Mouse (Mus musculus): ENCODE results near the gene Klk1b16. TPM values are rescaled to one million over a fixed set of nuclear protein-coding genes. Genes with fewer than 3 reads are reported as not detected.
"Not testable (repeated sequence)": the region's sequence is repeated elsewhere in the genome, so short reads cannot be mapped to it uniquely, and the experiment has no call there.

The Klk1b16 gene
- not detected in 2 replicates for total RNA-seq (2014; rRNA removed)
- polyA plus RNA-seq (2015; fragmentation: Nextera tagmentation; extraction: Ambion mirVana): not detected in 2 replicates

GRCm38 (mm10) chr7:44136467-44136866 is at the start of gene Klk1b16:
Klk1b16 (plus strand) TSS chr7:44136767.
- no peaks in the 10 kb centered on the region for H3K9me3 ChIP-seq (ENCODE audit: low read length)
- DNase-seq (ENCODE audit: low spot score) (no peak), ATAC-seq (ENCODE audit: low FRiP score) (no peak)
- WGBS: 95% methylated on average over 3 of the region's 3 CpGs
- no peak within 1 kb of the TSS for H3K4me2 ChIP-seq (ENCODE audit: low read depth, low read length, poor library complexity, severe bottlenecking)
- no peak within 1 kb of the TSS for H3K9ac ChIP-seq (replicated peaks; ENCODE audit: low read length, poor library complexity, severe bottlenecking)
- no peaks in the 10 kb centered on the region for H3K27me3 ChIP-seq (ENCODE audit: insufficient read depth, low read length)
- TF ChIP-seq CTCF (IDR thresholded peaks at IDR 0.05): no peak
- H3K27ac ChIP-seq (ENCODE audit: low read depth, low read length): no peak within 1 kb of the TSS
- H3K4me1 ChIP-seq (ENCODE audit: insufficient read depth, low read length): no peaks in the 10 kb centered on the region
- no peak within 1 kb of the TSS for H3K4me3 ChIP-seq (ENCODE audit: low read depth, low read length)
- no peaks in the 10 kb centered on the region for H3K36me3 ChIP-seq (ENCODE audit: insufficient read depth, low read length)

- Histone ChIP-seq H3K27me3 (ENCODE audit: insufficient read depth, low read length) (no peaks in the 10 kb centered on the region), H3K4me2 (ENCODE audit: low read depth, low read length, poor library complexity, severe bottlenecking) (no peak overlapping the region), H3K9me3 (ENCODE audit: low read length) (no peaks in the 10 kb centered on the region), H3K4me3 (ENCODE audit: low read depth, low read length) (no peak overlapping the region), H3K27ac (ENCODE audit: low read depth, low read length) (no peak overlapping the region), H3K4me1 (ENCODE audit: insufficient read depth, low read length) (no peaks in the 10 kb centered on the region), H3K36me3 (ENCODE audit: insufficient read depth, low read length) (no peaks in the 10 kb centered on the region), H3K9ac (replicated peaks; ENCODE audit: low read length, poor library complexity, severe bottlenecking) (no peak overlapping the region)
- 86% methylated on average over 1 of the region's 1 CpGs for WGBS
- ATAC-seq (ENCODE audit: low FRiP score) (no peak), DNase-seq (ENCODE audit: low spot score) (no peak)
- no peak for TF ChIP-seq CTCF (IDR thresholded peaks at IDR 0.05)
Measured at GRCm38 (mm10) chr7:44096111-44096510, 40.5 kb upstream of the Klk1b16 start.

- 81% methylated on average over 3 of the region's 3 CpGs for WGBS
- H3K4me2 ChIP-seq (ENCODE audit: low read depth, low read length, poor library complexity, severe bottlenecking); H3K9me3 ChIP-seq (ENCODE audit: low read length); ATAC-seq (ENCODE audit: low FRiP score); DNase-seq (ENCODE audit: low spot score); H3K9ac ChIP-seq (replicated peaks; ENCODE audit: low read length, poor library complexity, severe bottlenecking); H3K4me1 ChIP-seq (ENCODE audit: insufficient read depth, low read length); H3K27ac ChIP-seq (ENCODE audit: low read depth, low read length); H3K27me3 ChIP-seq (ENCODE audit: insufficient read depth, low read length); H3K4me3 ChIP-seq (ENCODE audit: low read depth, low read length); H3K36me3 ChIP-seq (ENCODE audit: insufficient read depth, low read length): not testable (repeated sequence)
Measured at GRCm38 (mm10) chr7:44102028-44102427, 34.5 kb upstream of the Klk1b16 start, which contains the start of gene Klk1b21. Klk1b21 (plus strand) TSS chr7:44102328.

GRCm38 (mm10) chr7:44112373-44112772 is 24.2 kb upstream of the Klk1b16 start, which contains the start of gene Klk1b22:
Klk1b22 (plus strand) TSS chr7:44112673.
- 69% methylated on average over 4 of the region's 4 CpGs for WGBS
- H3K36me3 ChIP-seq (ENCODE audit: insufficient read depth, low read length): no peaks in the 10 kb centered on the region
- DNase-seq (ENCODE audit: low spot score): no peak
- no peak for TF ChIP-seq CTCF (IDR thresholded peaks at IDR 0.05)
- H3K4me1 ChIP-seq (ENCODE audit: insufficient read depth, low read length): no peaks in the 10 kb centered on the region
- no peaks in the 10 kb centered on the region for H3K9me3 ChIP-seq (ENCODE audit: low read length)
- no peak for ATAC-seq (ENCODE audit: low FRiP score)
- no peak within 1 kb of the TSS for H3K4me2 ChIP-seq (ENCODE audit: low read depth, low read length, poor library complexity, severe bottlenecking)
- H3K9ac ChIP-seq (replicated peaks; ENCODE audit: low read length, poor library complexity, severe bottlenecking): no peak within 1 kb of the TSS
- H3K27me3 ChIP-seq (ENCODE audit: insufficient read depth, low read length): no peaks in the 10 kb centered on the region
- no peak within 1 kb of the TSS for H3K27ac ChIP-seq (ENCODE audit: low read depth, low read length)
- H3K4me3 ChIP-seq (ENCODE audit: low read depth, low read length): no peak within 1 kb of the TSS

GRCm38 (mm10) chr7:44123445-44123844 is 13.1 kb upstream of the Klk1b16 start:
- no peak overlapping the region for H3K4me2 ChIP-seq (ENCODE audit: low read depth, low read length, poor library complexity, severe bottlenecking)
- no peak for ATAC-seq (ENCODE audit: low FRiP score)
- WGBS: 95% methylated on average over 6 of the region's 6 CpGs

GRCm38 (mm10) chr7:44179299-44180045 is 42.9 kb downstream of the Klk1b16 start:
- H3K36me3 ChIP-seq (ENCODE audit: insufficient read depth, low read length): no peaks in the 10 kb centered on the region
- WGBS: 42% methylated on average over 9 of the region's 9 CpGs

More at GRCm38 (mm10) chr7:44123445-44123844, 13.1 kb upstream of the Klk1b16 start:
- no peak for TF ChIP-seq CTCF (IDR thresholded peaks at IDR 0.05)
- Histone ChIP-seq H3K27ac (ENCODE audit: low read depth, low read length) (no peak overlapping the region), H3K36me3 (ENCODE audit: insufficient read depth, low read length) (no peaks in the 10 kb centered on the region), H3K9me3 (ENCODE audit: low read length) (no peaks in the 10 kb centered on the region), H3K4me3 (ENCODE audit: low read depth, low read length) (no peak overlapping the region), H3K9ac (replicated peaks; ENCODE audit: low read length, poor library complexity, severe bottlenecking) (no peak overlapping the region), H3K27me3 (ENCODE audit: insufficient read depth, low read length) (no peaks in the 10 kb centered on the region), H3K4me1 (ENCODE audit: insufficient read depth, low read length) (no peaks in the 10 kb centered on the region)
- DNase-seq (ENCODE audit: low spot score): no peak

GRCm38 (mm10) chr7:44186516-44186915 is 49.9 kb downstream of the Klk1b16 start:
- H3K9me3 ChIP-seq (ENCODE audit: low read length); ATAC-seq (ENCODE audit: low FRiP score); H3K36me3 ChIP-seq (ENCODE audit: insufficient read depth, low read length); H3K4me2 ChIP-seq (ENCODE audit: low read depth, low read length, poor library complexity, severe bottlenecking); H3K27me3 ChIP-seq (ENCODE audit: insufficient read depth, low read length); H3K4me1 ChIP-seq (ENCODE audit: insufficient read depth, low read length); H3K9ac ChIP-seq (replicated peaks; ENCODE audit: low read length, poor library complexity, severe bottlenecking); H3K27ac ChIP-seq (ENCODE audit: low read depth, low read length); DNase-seq (ENCODE audit: low spot score); H3K4me3 ChIP-seq (ENCODE audit: low read depth, low read length): not testable (repeated sequence)
- 77% methylated on average over 8 of the region's 8 CpGs for WGBS

More at GRCm38 (mm10) chr7:44179299-44180045, 42.9 kb downstream of the Klk1b16 start:
- no peak for ATAC-seq (ENCODE audit: low FRiP score)
- Histone ChIP-seq H3K4me3 (ENCODE audit: low read depth, low read length) (no peak overlapping the region), H3K9ac (replicated peaks; ENCODE audit: low read length, poor library complexity, severe bottlenecking) (no peak overlapping the region), H3K9me3 (ENCODE audit: low read length) (no peaks in the 10 kb centered on the region), H3K4me1 (ENCODE audit: insufficient read depth, low read length) (no peaks in the 10 kb centered on the region), H3K27ac (ENCODE audit: low read depth, low read length) (no peak overlapping the region), H3K27me3 (ENCODE audit: insufficient read depth, low read length) (no peaks in the 10 kb centered on the region), H3K4me2 (ENCODE audit: low read depth, low read length, poor library complexity, severe bottlenecking) (no peak overlapping the region)
- no peak for DNase-seq (ENCODE audit: low spot score)
- TF ChIP-seq CTCF (IDR thresholded peaks at IDR 0.05): no peak

GRCm38 (mm10) chr7:44187936-44188335 is 51.4 kb downstream of the Klk1b16 start, which contains the start of gene Klk1b24:
Klk1b24 (plus strand) TSS chr7:44188236.
- not testable (repeated sequence) for H3K4me2 ChIP-seq (ENCODE audit: low read depth, low read length, poor library complexity, severe bottlenecking); H3K36me3 ChIP-seq (ENCODE audit: insufficient read depth, low read length); DNase-seq (ENCODE audit: low spot score); H3K27me3 ChIP-seq (ENCODE audit: insufficient read depth, low read length); H3K4me3 ChIP-seq (ENCODE audit: low read depth, low read length); H3K9me3 ChIP-seq (ENCODE audit: low read length); H3K4me1 ChIP-seq (ENCODE audit: insufficient read depth, low read length); H3K9ac ChIP-seq (replicated peaks; ENCODE audit: low read length, poor library complexity, severe bottlenecking); ATAC-seq (ENCODE audit: low FRiP score); H3K27ac ChIP-seq (ENCODE audit: low read depth, low read length)
